Mouse (Mus musculus): ENCODE measurements around the gene Bri3. TPM values are rescaled to one million over a fixed set of nuclear protein-coding genes. Genes with fewer than 3 reads are reported as not detected.

Gene Bri3
- polyA plus RNA-seq, 1 experiment, result 104 TPM

DNA sequence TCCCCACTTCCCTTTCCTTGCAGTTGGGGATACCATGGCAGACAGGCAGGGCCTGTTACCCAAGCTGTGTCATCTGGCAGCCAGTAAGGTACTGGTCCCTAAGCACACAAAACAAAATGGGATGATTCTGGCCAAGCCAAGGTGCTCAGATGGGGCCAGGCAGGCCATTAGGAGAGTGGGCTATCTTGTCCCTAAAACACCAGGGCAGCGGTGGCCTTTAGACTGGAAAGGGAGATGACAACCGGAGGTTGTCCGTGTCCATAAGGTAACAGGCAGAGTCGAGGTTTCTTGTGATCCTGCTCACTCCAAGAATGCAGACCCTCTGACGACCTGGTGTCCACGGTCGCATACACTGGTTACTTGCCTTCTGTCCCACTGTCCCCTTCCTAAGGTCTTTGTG is 25.7 kb downstream of the Bri3 start:
- TF ChIP-seq POLR2A (IDR thresholded peaks at IDR 0.05; ENCODE audit: extremely low read depth, insufficient read depth, low read length) (no peak), CTCF (IDR thresholded peaks at IDR 0.05; ENCODE audit: extremely low read depth, insufficient read depth, low read length) (no peak)
- H3K4me3 ChIP-seq (ENCODE audit: insufficient read depth, low read length), result no peak overlapping the region
- no peak overlapping the region for H3K27ac ChIP-seq (ENCODE audit: insufficient read depth, low read length)
- no peaks in the 10 kb centered on the region for H3K4me1 ChIP-seq (ENCODE audit: control insufficient read depth, insufficient read depth, low read length)

DNA sequence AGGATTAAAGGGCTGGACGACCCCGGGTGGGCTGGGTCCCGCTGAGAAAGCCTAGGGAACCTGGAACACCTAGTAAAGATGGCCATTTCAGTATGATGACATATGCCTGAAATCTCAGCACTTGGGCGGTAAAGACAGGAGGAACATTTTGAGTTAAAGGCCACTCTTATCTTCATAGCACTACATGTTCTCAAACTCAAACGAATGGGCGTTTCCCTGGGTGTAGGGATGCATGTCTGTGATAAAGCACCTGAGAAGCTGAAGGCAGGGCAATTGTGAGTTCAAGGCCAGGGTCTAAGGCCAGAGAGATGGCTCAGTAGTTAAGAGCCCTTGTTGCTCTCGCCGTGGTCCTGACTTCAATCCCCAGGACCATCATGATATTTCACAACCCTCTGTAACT is 26.2 kb downstream of the Bri3 start:
- Histone ChIP-seq H3K4me1 (ENCODE audit: control insufficient read depth, insufficient read depth, low read length) (no peaks in the 10 kb centered on the region), H3K4me3 (ENCODE audit: insufficient read depth, low read length) (no peak overlapping the region), H3K27ac (ENCODE audit: insufficient read depth, low read length) (no peak overlapping the region)
- TF ChIP-seq CTCF (IDR thresholded peaks at IDR 0.05; ENCODE audit: extremely low read depth, insufficient read depth, low read length) (no peak), POLR2A (IDR thresholded peaks at IDR 0.05; ENCODE audit: extremely low read depth, insufficient read depth, low read length) (no peak)

DNA sequence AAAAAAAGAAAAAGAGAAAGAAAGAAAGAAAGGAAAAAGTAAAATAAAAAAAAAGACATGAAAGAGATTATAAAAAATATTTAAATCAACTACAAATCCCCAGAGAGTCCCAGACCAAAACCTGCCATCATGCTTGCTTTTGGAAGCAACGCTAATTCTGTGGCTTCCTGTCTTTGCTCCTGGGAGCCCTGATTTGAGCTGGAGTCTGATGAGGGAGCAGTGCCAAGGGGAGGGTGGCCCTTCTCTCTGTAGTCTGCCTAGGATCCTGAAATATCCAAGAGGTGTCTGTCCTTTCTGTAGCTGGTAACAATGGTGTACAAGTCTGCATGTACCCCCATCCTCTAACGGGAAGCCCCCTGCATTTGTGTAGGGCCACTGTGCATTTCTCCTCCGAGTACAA is 26.9 kb downstream of the Bri3 start:
- Histone ChIP-seq H3K4me1 (ENCODE audit: control insufficient read depth, insufficient read depth, low read length) (no peaks in the 10 kb centered on the region), H3K4me3 (ENCODE audit: insufficient read depth, low read length) (no peak overlapping the region), H3K27ac (ENCODE audit: insufficient read depth, low read length) (no peak overlapping the region)
- TF ChIP-seq POLR2A (IDR thresholded peaks at IDR 0.05; ENCODE audit: extremely low read depth, insufficient read depth, low read length) (no peak), CTCF (IDR thresholded peaks at IDR 0.05; ENCODE audit: extremely low read depth, insufficient read depth, low read length) (no peak)

DNA sequence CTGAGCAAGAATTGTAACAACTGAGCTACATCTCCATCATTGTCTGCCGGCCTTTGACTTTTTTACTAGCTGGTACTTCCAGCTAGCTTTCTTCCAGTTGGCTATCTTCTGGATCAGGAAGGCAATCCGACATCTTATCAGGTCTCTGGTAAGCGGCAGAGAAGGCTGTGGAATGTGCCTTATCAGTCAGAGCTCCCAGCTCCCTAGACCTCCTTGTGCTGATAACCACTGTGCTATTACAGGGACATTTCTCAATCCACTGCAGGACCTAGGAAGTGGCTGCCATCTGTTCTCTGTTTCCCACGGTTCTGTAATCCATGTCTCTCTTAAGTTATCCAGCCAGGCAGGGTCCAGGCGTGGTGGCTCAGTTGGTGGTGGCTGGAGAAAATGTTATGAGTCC is 27.5 kb downstream of the Bri3 start:
- no peak overlapping the region for H3K4me3 ChIP-seq (ENCODE audit: insufficient read depth, low read length)
- H3K27ac ChIP-seq (ENCODE audit: insufficient read depth, low read length), result no peak overlapping the region
- no peaks in the 10 kb centered on the region for H3K4me1 ChIP-seq (ENCODE audit: control insufficient read depth, insufficient read depth, low read length)
- TF ChIP-seq POLR2A (IDR thresholded peaks at IDR 0.05; ENCODE audit: extremely low read depth, insufficient read depth, low read length) (no peak), CTCF (IDR thresholded peaks at IDR 0.05; ENCODE audit: extremely low read depth, insufficient read depth, low read length) (no peak)

DNA sequence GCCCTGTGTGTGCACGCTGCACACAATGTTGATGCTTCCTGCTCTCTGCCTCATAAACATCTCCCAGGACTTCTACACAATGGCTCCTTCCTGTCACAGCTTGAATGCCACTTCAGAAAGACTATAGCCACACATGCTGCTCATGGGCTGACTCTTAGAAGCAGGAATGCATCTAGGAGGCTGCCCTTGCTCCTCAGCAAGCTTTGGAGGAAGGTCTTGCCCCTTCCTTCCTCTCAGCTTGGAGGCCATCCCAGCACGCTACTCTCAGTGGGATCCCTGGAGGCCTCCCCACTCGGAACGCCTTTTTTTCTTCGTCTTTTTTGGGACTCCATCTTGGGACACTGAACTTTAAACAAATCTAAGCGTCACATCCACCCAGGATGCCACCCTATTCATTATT is 30.7 kb downstream of the Bri3 start:
- H3K27ac ChIP-seq (ENCODE audit: insufficient read depth, low read length), result no peak overlapping the region
- H3K4me1 ChIP-seq (ENCODE audit: control insufficient read depth, insufficient read depth, low read length), result no peaks in the 10 kb centered on the region
- H3K4me3 ChIP-seq (ENCODE audit: insufficient read depth, low read length), result no peak overlapping the region
- TF ChIP-seq POLR2A (IDR thresholded peaks at IDR 0.05; ENCODE audit: extremely low read depth, insufficient read depth, low read length) (no peak), CTCF (IDR thresholded peaks at IDR 0.05; ENCODE audit: extremely low read depth, insufficient read depth, low read length) (no peak)

DNA sequence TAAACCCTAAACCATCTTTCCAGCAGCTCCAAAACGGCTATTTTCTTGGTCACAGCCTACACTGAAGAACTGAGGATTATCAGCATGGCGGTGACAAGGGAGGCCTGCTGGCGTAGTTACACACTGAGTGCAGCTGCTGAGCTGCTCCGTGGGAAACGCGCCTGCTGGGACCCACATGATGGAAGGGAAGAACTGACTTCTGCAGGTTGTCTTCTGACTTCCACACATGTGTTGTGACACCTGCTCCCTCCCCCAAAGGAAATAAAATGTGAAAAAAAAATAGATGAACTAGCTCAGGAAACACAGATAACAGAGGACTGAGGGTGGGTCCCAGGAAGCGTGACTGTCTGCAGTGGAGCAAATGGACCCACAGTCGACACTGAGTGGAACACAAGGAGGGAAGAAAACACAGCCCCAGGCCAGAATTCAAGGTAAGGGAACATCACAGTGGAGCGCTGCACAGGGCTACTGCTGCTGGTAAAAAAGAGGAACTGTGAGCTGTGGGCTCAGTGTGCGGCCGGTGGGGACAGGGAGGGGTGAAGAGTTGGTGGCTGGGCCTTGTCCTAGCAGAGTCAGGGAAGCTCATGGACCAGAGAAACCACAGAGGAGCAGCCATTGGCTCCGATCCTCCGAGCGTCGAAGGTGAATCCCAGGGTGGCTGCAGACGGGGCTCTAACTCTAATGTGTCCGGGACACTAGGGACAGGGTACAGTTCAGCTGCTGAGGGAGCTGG is 32.8 kb downstream of the Bri3 start:
- H3K27ac ChIP-seq (ENCODE audit: insufficient read depth, low read length), result no peak overlapping the region
- TF ChIP-seq POLR2A (IDR thresholded peaks at IDR 0.05; ENCODE audit: extremely low read depth, insufficient read depth, low read length) (no peak), CTCF (IDR thresholded peaks at IDR 0.05; ENCODE audit: extremely low read depth, insufficient read depth, low read length) (no peak)
- no peak overlapping the region for H3K4me3 ChIP-seq (ENCODE audit: insufficient read depth, low read length)
- H3K4me1 ChIP-seq (ENCODE audit: control insufficient read depth, insufficient read depth, low read length), result no peaks in the 10 kb centered on the region

DNA sequence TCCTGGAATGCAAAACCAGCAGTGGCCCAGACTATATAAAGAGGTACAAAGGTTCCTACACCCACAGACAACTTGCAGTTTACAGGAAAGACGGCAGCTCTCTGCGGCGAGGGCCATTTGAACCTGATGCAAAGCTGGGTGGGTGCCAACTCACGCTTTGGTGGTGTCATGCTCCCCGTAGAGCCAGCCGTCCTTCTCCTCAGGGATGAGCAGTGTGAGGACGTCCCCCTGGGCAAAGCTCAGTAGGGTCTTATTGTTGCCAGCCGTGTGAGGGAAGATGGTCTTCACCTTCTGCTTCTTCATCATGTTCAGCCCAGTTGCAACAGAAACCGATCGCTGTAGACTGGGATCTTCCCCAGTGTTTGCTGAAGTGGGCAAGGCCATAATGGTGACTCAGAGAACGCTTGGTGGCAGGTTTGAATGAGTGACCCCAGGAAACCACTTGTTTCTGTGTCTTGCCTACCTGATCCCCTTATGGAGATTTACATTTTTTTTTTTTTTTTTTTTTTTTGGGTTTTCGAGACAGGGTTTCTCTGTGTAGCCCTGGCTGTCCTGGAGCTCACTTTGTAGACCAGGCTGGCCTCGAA is 34.2 kb downstream of the Bri3 start:
- Histone ChIP-seq H3K27ac (ENCODE audit: insufficient read depth, low read length) (no peak overlapping the region), H3K4me1 (ENCODE audit: control insufficient read depth, insufficient read depth, low read length) (peaks cover 2% of the 10 kb centered on the region; the same call in 1 of the 2 replicates), H3K4me3 (ENCODE audit: insufficient read depth, low read length) (no peak overlapping the region)
- no peak for TF ChIP-seq POLR2A (IDR thresholded peaks at IDR 0.05; ENCODE audit: extremely low read depth, insufficient read depth, low read length)
- TF ChIP-seq CTCF (IDR thresholded peaks at IDR 0.05; ENCODE audit: extremely low read depth, insufficient read depth, low read length), result no peak

DNA sequence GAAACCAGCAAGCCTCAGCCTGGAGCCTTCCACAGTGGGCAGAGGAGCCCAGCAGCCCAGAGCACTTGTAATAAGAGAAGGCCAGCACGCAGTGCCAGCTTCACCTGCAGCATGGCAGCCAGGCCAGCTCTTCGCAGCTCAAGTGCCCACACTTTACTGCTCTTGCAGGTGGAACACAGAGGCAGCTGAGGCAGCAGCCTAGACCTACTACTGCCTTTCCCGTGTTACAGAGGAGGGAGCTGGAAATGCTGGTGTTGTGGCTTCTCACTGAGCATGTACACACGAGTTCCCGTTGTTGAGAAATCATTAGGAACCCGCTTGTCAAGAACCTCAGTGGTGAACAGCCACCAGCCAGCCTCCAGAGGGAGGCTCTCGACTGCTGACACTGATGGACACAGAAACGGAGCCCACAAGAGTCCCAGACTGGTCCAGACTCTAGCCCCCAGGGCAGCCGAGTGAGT is 34.9 kb downstream of the Bri3 start:
- Histone ChIP-seq H3K4me3 (ENCODE audit: insufficient read depth, low read length) (no peak overlapping the region), H3K27ac (ENCODE audit: insufficient read depth, low read length) (no peak overlapping the region), H3K4me1 (ENCODE audit: control insufficient read depth, insufficient read depth, low read length) (peaks cover 2% of the 10 kb centered on the region; the same call in 1 of the 2 replicates)
- no peak for TF ChIP-seq POLR2A (IDR thresholded peaks at IDR 0.05; ENCODE audit: extremely low read depth, insufficient read depth, low read length)
- no peak for TF ChIP-seq CTCF (IDR thresholded peaks at IDR 0.05; ENCODE audit: extremely low read depth, insufficient read depth, low read length)

DNA sequence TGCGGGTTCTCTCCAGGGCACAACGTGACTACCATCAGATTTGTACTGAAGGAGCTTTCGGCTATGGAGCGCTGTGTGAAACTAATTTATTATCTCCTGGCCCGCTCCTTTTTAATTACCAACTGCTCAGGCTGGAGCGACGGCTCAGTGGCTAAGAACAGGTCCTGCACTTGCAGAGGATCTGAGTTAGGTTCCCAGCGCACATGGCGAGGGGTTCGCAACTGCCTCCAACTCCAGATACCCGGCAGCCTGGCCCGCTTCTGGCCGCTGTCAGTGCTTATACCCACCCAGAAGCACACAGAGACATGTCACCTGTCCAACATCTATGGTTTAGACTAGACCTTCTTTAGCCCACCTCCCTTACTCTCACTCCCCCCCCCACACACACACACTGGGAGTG is 35.7 kb downstream of the Bri3 start:
- H3K27ac ChIP-seq (ENCODE audit: insufficient read depth, low read length), result no peak overlapping the region
- TF ChIP-seq POLR2A (IDR thresholded peaks at IDR 0.05; ENCODE audit: extremely low read depth, insufficient read depth, low read length), result no peak
- no peak for TF ChIP-seq CTCF (IDR thresholded peaks at IDR 0.05; ENCODE audit: extremely low read depth, insufficient read depth, low read length)
- peaks cover 2% of the 10 kb centered on the region; the same call in 1 of the 2 replicates for H3K4me1 ChIP-seq (ENCODE audit: control insufficient read depth, insufficient read depth, low read length)
- H3K4me3 ChIP-seq (ENCODE audit: insufficient read depth, low read length), result no peak overlapping the region
